Mouse (Mus musculus) liver, postnatal 0 days (tissue): ENCODE data around the gene Fem1b.
"Not testable (repeated sequence)": the region's sequence is repeated elsewhere in the genome, so short reads cannot be mapped to it uniquely, and the experiment has no call there.

Source experiments
- CTCF ChIP-seq: sonication (generic); IDR thresholded peaks from 2 replicates; pipeline ENCODE4 v1.5.1; 2016; ENCODE audit warnings: antibody characterized with exemption, low read depth
- EP300 ChIP-seq: IDR thresholded peaks from 2 replicates; pipeline ENCODE4 v1.6.1; 2016; ENCODE audit warnings: antibody characterized with exemption, low read depth, mild to moderate bottlenecking

GRCm38 (mm10) chr9:62799218-62799617 lies 12.5 kb downstream of the Fem1b start:
- not testable (repeated sequence) for TF ChIP-seq CTCF, EP300
